In the genomic region with DNA sequence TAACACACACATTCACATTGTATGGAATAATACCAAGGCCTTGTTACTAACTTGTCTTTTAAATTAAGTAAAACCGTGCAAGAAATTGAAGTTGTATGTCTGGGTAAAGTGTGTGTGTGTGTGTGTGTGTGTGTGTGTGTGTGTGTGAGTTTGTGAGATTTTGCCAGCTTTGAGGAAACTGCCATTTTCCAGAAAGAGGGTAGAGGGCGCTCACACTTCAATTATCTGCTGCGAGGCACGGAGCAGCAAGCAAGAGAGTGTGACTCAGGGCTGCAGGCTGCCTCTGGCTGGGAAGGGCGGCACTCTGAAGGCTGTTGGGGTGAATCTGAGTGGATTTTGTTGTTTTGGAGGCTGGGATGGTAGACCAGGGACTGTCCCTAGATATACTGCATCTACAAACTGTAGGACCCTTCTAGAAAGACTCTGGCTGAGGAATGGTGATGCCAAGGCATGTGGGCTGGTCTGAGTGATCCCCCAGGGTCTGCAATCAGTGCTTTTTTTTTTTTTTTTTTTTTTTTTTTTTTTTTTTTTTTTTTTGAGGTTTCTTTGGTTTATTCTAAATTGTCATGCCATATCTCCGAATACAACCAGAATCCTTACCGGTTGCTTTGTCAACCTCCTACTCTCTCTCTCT, we compare ENCODE assay signal across 9 mouse cellular contexts. TPM values are rescaled to one million over a fixed set of nuclear protein-coding genes. Genes with fewer than 3 reads are reported as not detected.
DNase-seq lines count a peak whose midpoint lies in the region; ATAC-seq and TF ChIP-seq lines count a peak whose summit lies in the region.
"Had no signal": no experiment of that assay in that cellular context is flagged by ENCODE, and none has a peak within 500 bp of the region (broad histone marks: within the 10 kb centered on the region; RNA-seq: fewer than 3 reads in every experiment).

No protein-coding gene starts in this region.

- H3K27ac ChIP-seq in thymus, adult 2 months (ENCODE audit: control insufficient read depth, insufficient read depth, low read length), result no peak overlapping the region
- no peak overlapping the region for H3K27ac ChIP-seq in bone marrow macrophage, adult 2 months (ENCODE audit: insufficient read depth, low read depth, low read length)
- no peak overlapping the region for H3K27ac ChIP-seq in forebrain, embryonic 13.5 days
- no peak overlapping the region for H3K27ac ChIP-seq in intestine, postnatal 0 days (ENCODE audit: low read depth, low read length)
- H3K27ac ChIP-seq in limb, embryonic 14.5 days (replicated peaks; ENCODE audit: low read depth, low read length), result no peak overlapping the region
- H3K27ac ChIP-seq: embryonic facial prominence, embryonic 15.5 days had no signal

- H3K36me3 ChIP-seq in thymus, adult 2 months (ENCODE audit: control insufficient read depth, insufficient read depth, low read length), result no peaks in the 10 kb centered on the region
- H3K36me3 ChIP-seq in forebrain, embryonic 13.5 days (ENCODE audit: poor library complexity, severe bottlenecking), result no peaks in the 10 kb centered on the region
- H3K36me3 ChIP-seq in intestine, postnatal 0 days (ENCODE audit: control insufficient read depth, insufficient read depth), result no peaks in the 10 kb centered on the region
- H3K36me3 ChIP-seq in limb, embryonic 14.5 days (ENCODE audit: control insufficient read depth, insufficient read depth, low read length), result no peaks in the 10 kb centered on the region
- H3K36me3 ChIP-seq: embryonic facial prominence, embryonic 15.5 days had no signal

- WGBS in thymus, adult 2 months, result 15% methylated on average over 7 of the region's 7 CpGs
- 7% methylated on average over 7 of the region's 7 CpGs for WGBS in forebrain, embryonic 13.5 days
- WGBS in intestine, postnatal 0 days, result 10% methylated on average over 7 of the region's 7 CpGs
- 8% methylated on average over 7 of the region's 7 CpGs for WGBS in limb, embryonic 14.5 days

- ATAC-seq in forebrain, embryonic 13.5 days, result peak; percentile 89
- ATAC-seq in intestine, postnatal 0 days, result no peak
- peak; percentile 84 for ATAC-seq in limb, embryonic 14.5 days (ENCODE audit: low FRiP score, low read depth)

- TF ChIP-seq CTCF in thymus, adult 2 months (IDR thresholded peaks at IDR 0.05; ENCODE audit: borderline replicate concordance, control insufficient read depth, extremely low read depth, insufficient read depth, low read length, poor library complexity), result no peak
- peak; percentile 36; the same call in 1 of the 2 replicates for TF ChIP-seq CTCF in bone marrow macrophage, adult 2 months (IDR thresholded peaks at IDR 0.05; ENCODE audit: low read depth, low read length)
- peak; percentile 83 for TF ChIP-seq CTCF in intestine, postnatal 0 days (IDR thresholded peaks at IDR 0.05; ENCODE audit: low read depth)

- TF ChIP-seq POLR2A in thymus, adult 2 months (IDR thresholded peaks at IDR 0.05; ENCODE audit: control insufficient read depth, extremely low read depth, insufficient read depth, low read length, poor library complexity), result no peak
- no peak for TF ChIP-seq POLR2A in bone marrow macrophage, adult 2 months (IDR thresholded peaks at IDR 0.05; ENCODE audit: borderline replicate concordance, low read depth, low read length)
- TF ChIP-seq POLR2A in limb, embryonic 14.5 days (IDR thresholded peaks at IDR 0.05; ENCODE audit: borderline replicate concordance, extremely low read depth, insufficient read depth, insufficient read length), result no peak

- no peaks in the 10 kb centered on the region for H3K4me1 ChIP-seq in thymus, adult 2 months (replicated peaks; ENCODE audit: control insufficient read depth, insufficient read depth, low read length)
- H3K4me1 ChIP-seq in bone marrow macrophage, adult 2 months (ENCODE audit: control insufficient read depth, insufficient read depth, low read length), result no peaks in the 10 kb centered on the region
- H3K4me1 ChIP-seq in forebrain, embryonic 13.5 days, result no peaks in the 10 kb centered on the region
- no peaks in the 10 kb centered on the region for H3K4me1 ChIP-seq in intestine, postnatal 0 days (replicated peaks; ENCODE audit: control insufficient read depth, insufficient read depth, low read length)
- H3K4me1 ChIP-seq in limb, embryonic 14.5 days (ENCODE audit: control insufficient read depth, insufficient read depth, low read length), result no peaks in the 10 kb centered on the region
- H3K4me1 ChIP-seq: embryonic facial prominence, embryonic 15.5 days had no signal

- H3K27me3 ChIP-seq in thymus, adult 2 months (ENCODE audit: control insufficient read depth, insufficient read depth, low read length), result peaks cover 2% of the 10 kb centered on the region; the same call in 1 of the 2 replicates
- peaks cover 68% of the 10 kb centered on the region for H3K27me3 ChIP-seq in forebrain, embryonic 13.5 days
- peaks cover 22% of the 10 kb centered on the region for H3K27me3 ChIP-seq in intestine, postnatal 0 days (replicated peaks; ENCODE audit: control insufficient read depth, insufficient read depth, low read length)
- 0 out of 2 replicates have a peak, but pooled peaks cover 5% of the 10 kb centered on the region for H3K27me3 ChIP-seq in limb, embryonic 14.5 days (ENCODE audit: control insufficient read depth, insufficient read depth, low read length)

- DNase-seq in thymus, postnatal 4 days, result peak; percentile 37
- DNase-seq in thymus, adult 2 months, result no peak
- DNase-seq in limb, embryonic 14.5 days (ENCODE audit: low spot score), result peak; percentile 82
- peak; percentile 60 for DNase-seq in neural tube, embryonic 10.5 days (ENCODE audit: extremely low spot score, low spot score)
- no peak for DNase-seq in c-Kit-positive CD71-positive TER-119-positive erythroid progenitor cells, embryonic 14.5 days (ENCODE audit: low spot score)

- no peak overlapping the region for H3K4me2 ChIP-seq in forebrain, embryonic 13.5 days
- no peak overlapping the region for H3K4me2 ChIP-seq in intestine, postnatal 0 days (replicated peaks; ENCODE audit: low read depth)
- H3K4me2 ChIP-seq in limb, embryonic 14.5 days (replicated peaks; ENCODE audit: low read depth, low read length, severe bottlenecking), result no peak overlapping the region
- H3K4me2 ChIP-seq: embryonic facial prominence, embryonic 15.5 days had no signal

- H3K9ac ChIP-seq in forebrain, embryonic 13.5 days, result no peak overlapping the region
- no peak overlapping the region for H3K9ac ChIP-seq in intestine, postnatal 0 days (ENCODE audit: low read depth, low read length)
- H3K9ac ChIP-seq in limb, embryonic 14.5 days (ENCODE audit: low read depth, low read length, severe bottlenecking), result no peak overlapping the region
- H3K9ac ChIP-seq: embryonic facial prominence, embryonic 15.5 days had no signal

- H3K9me3 ChIP-seq in forebrain, embryonic 13.5 days (replicated peaks), result peaks cover 6% of the 10 kb centered on the region; the same call in 1 of the 2 replicates
- H3K9me3 ChIP-seq in intestine, postnatal 0 days (ENCODE audit: control insufficient read depth), result no peaks in the 10 kb centered on the region
- H3K9me3 ChIP-seq in limb, embryonic 14.5 days (ENCODE audit: control insufficient read depth, low read length), result no peaks in the 10 kb centered on the region
- H3K9me3 ChIP-seq: embryonic facial prominence, embryonic 15.5 days had no signal

- no peak overlapping the region for H3K4me3 ChIP-seq in thymus, adult 2 months (ENCODE audit: control insufficient read depth, insufficient read depth, low read length)
- H3K4me3 ChIP-seq in bone marrow macrophage, adult 2 months (ENCODE audit: insufficient read depth, low read length), result no peak overlapping the region
- H3K4me3 ChIP-seq in forebrain, embryonic 13.5 days, result no peak overlapping the region
- H3K4me3 ChIP-seq in intestine, postnatal 0 days (ENCODE audit: low read depth, low read length), result no peak overlapping the region
- no peak overlapping the region for H3K4me3 ChIP-seq in limb, embryonic 14.5 days (replicated peaks; ENCODE audit: low read length)
- H3K4me3 ChIP-seq: embryonic facial prominence, embryonic 15.5 days had no signal

RNA-seq across cellular contexts. Expression of gene Calcoco1, which starts 39.9 kb away (rescaled TPM):
- polyA plus RNA-seq in thymus, adult 2 months (2012; rRNA removed), result 74.7 and 77.5 TPM in 2 replicates
- 71.0 and 72.9 TPM in 2 replicates for polyA plus RNA-seq in bone marrow macrophage, adult 2 months (2012; ENCODE audit: insufficient read depth, insufficient read length, missing spikeins)
- polyA plus RNA-seq in forebrain, embryonic 13.5 days (2015; fragmentation: Nextera tagmentation; extraction: Ambion mirVana), result 45.0 and 48.7 TPM in 2 replicates
- 14.2 and 14.4 TPM in 2 replicates for polyA plus RNA-seq in intestine, postnatal 0 days (2015; fragmentation: Nextera tagmentation; extraction: Ambion mirVana)
- 54.7 and 57.5 TPM in 2 replicates for polyA plus RNA-seq in limb, embryonic 14.5 days (2012; rRNA removed)
- 56.6 and 62.9 TPM in 2 replicates for polyA plus RNA-seq in limb, embryonic 14.5 days (2014; fragmentation: Nextera tagmentation; extraction: Ambion mirVana)

Comparison
In these comparisons a context has a peak if more than half of its experiments do, and no peak if none do; other contexts are left out.
1. DNase-seq: peak in thymus, postnatal 4 days (single experiment), limb, embryonic 14.5 days (single experiment) and neural tube, embryonic 10.5 days (single experiment); none in thymus, adult 2 months (single experiment) and c-Kit-positive CD71-positive TER-119-positive erythroid progenitor cells, embryonic 14.5 days (single experiment).